Mouse (Mus musculus) cerebellum, postnatal 36 days (tissue): ENCODE measurements at regions not wholly inside any gene's neighbourhood (a gene's known extent, or its start where the extent isn't known, plus 50 kb on each side); places are given as distances from the start of the nearest gene placed in this dataset.

ENCODE experiments used
- DNase-seq, 2 experiments: peaks; one replicate each; pipeline ENCODE4 v3.0.0; 2021 to 2022; ENCODE audit warnings: mixed read lengths in 2 of 2

GRCm38 (mm10) chr16:52601068-52601829 lies 147.4 kb upstream of the Alcam start:
- DNase-seq = no peak

GRCm38 (mm10) chr16:52598232-52598631 lies 144.4 kb upstream of the Alcam start:
- no peak for DNase-seq

DNA sequence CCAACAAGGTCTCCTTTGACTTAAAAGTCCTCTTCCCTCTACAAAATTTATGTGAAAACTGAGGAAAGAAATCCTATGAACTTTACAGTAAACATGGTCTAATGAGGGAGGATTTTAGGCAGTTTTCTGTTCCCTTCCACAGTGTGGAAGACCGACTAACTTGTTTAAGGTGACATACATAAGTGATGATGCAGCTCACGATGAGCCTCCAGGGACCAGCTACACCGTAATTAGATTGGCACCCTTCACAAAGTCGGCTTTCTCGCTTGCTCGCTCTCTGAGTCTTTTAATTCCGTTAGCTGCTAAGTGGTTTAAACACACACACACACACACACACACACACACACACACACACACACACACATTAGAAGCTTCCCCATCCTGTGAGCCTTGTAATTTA lies 143.3 kb upstream of the Alcam start:
- no peak for DNase-seq

DNA sequence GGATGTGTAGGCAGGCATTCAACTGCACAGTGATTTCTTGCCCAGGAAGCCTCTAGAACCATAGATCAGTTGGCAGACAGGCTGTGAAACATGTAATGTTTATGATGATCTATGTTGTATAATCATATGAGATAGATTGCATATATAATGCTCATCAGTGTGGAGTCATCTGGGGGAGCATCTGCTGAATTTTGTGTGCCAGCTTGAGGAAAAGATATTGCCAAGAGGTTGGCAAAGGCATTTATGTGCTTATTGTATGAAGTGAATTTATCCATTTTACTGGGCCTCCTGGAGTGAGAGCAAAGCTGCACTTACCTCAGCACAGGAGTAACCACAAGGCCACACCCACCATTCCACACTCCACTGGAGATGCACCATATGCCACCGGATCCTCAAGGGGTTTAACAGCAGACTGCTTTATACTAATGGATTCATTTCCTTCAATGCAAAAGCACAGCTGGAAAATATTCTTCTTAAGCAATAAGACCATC lies 134.5 kb upstream of the Alcam start:
- no peak for DNase-seq

DNA sequence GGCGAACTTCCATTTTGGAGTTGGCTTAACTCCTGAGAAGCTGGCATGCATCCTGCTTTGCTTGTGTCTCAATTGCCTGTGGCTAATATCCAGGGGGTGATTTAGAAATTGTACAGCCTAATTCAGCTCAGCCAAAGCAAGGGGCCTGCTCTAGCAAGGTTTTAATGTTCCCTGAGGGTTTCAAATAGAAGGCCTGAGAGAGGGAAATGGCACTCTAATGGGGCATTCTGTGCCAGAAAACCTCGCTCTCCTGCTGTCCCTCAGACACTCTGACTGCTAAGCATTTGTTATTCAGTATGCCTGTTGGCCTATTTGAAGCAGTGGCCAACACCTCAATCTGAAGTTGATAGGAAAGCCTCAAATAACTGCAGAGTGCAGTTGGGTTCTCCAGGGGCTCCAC lies 115.2 kb upstream of the Alcam start:
- peak in 1 of 2 experiments; percentile 3 for DNase-seq

DNA sequence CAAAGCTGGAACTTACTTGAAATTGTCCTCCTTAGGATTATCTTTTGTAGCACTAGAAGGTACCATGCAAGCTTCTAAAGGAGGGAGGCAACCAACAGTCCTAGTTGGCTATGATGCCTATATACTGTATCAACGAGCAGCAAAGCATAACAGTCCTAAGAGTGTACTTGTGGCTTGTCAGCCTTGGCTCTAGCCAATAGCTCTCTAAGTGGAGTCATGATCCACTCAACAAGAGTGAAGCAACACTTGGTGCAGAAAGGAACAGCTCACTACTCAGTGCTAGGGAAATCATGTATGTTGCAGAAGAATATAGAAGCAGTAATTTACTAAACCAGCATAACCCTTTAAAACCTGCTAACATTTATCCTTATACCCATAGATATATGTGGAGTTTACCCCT lies 82.4 kb upstream of the Alcam start:
- DNase-seq = no peak

DNA sequence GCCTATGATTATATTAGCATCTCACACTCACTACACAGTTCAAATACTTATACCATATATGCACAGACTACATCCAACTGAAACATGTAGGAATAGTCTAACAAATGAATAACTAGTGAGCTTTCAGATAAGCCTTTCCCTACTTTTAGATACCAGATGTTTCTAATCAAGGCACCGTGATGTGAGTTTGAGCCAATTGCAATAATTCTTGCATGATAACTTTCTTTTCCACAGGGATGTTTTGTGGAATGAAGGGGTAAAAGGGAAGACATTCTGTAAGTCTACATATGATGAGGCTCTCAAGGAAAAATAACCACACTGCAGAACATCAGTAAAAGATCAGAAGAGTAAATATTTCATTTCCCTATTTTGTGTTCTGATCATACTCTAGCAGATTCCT lies 80.7 kb upstream of the Alcam start:
- DNase-seq = no peak

DNA sequence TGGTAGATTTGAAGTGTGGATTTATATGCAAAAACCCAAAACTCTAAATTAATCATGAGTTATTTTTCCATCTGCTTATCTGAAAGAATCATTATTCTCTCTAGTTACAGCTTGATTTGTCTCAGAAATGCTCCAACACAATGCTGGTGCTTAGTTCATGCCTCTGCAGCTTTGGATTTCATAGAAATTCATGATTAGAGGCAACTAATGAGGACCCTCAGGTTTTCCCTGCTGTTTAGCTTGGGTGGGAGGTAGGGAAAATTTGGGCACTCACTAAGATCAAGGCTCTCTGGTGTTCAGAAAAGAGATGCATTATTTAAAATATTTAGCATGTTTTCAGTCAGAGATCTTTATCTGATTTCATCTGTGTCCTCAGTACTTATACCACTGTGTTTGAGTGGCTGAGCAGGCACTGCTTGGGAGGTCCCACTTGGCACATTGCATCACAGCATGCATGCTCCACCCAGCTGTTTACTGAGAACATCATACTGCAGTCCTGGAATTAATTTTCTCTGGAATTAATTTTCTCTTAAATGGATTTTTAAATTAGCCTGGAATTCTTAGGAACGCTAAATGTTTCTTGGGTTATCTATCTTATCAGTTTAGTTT lies 78.7 kb upstream of the Alcam start:
- no peak for DNase-seq

- no peak for DNase-seq
These were observed 59.9 kb upstream of the Alcam start for GRCm38 (mm10) chr16:52513546-52514409.

DNA sequence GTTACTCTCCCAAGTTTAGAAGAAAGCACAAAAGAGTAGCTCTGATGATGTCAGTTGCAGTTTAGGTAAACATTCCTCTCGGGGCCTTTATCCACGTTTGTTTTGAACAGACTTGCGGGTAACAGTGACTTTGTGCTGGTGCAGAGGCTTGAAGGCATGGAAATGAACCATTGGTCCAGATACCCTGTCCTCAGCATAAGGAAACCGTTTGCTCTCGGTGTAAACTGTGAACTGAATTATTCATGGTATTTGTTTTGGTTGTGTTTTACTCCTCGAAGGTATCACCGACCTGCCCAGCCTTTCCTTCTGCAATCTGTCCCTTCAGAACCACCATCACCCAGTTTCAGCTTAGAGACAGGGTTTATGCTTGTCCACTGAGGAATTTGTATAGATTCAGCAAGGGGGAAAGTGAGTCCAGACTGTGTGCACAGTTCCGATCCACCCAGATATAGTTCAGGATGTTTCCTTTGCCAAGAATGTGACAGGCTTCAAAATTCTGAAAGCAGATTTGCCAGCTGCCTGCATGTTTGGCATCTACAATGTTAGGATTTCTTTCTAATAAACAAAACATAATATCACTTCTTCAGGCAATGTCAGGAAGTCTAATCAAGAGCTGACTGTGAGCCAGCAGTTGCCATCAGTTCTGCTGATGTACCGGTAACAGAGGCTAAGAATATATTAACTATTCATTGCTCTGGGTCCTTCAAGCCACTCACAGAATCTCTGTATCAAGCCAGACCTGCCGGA lies 54.9 kb upstream of the Alcam start:
- DNase-seq = no peak
